Mouse (Mus musculus): ENCODE results near the gene Zfp108.
A peak's percentile ranks its signal among the peaks of the same experiment; 100 is the strongest.
"Not testable (repeated sequence)": the region's sequence is repeated elsewhere in the genome, so short reads cannot be mapped to it uniquely, and the experiment has no call there.

Gene Zfp108

GRCm38 (mm10) chr7:24254633-24255474, at the start of gene Zfp108:
Gene Zfp108 (plus strand): TSS chr7:24254794.
- peak; percentile 74 for DNase-seq (ENCODE audit: low read depth)

GRCm38 (mm10) chr7:24207488-24208261, 46.9 kb upstream of the Zfp108 start:
- DNase-seq (ENCODE audit: low read depth) = peak; percentile 63

DNA sequence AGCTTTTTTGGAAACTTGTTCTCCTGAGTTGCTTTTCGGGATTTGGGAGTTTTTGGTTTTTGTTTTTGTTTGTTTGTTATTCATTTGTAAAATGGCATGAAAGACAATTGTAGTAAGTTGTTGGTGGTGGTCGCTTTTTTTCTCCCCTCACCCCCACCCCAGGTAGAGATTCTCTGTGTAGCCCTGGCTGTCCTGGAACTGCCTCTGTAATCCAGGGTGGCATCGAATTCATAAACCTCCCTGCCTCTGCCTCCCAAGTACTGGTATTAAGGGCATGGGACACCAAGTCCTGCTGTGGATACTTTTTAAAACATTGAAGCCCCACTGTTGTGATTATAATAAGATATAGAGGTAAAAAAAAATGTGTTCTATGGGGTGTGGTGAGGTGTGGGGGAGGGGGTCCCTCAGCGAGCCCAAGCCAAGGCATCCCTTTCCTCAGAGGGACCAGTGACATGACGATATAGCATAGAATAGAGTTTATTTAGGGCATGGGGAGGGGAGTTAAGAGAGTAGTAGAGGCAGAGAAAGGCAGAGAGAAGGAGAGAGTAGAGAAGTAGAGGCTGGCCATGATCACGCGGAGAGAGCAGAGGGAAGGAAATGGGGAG, 46.2 kb upstream of the Zfp108 start:
- DNase-seq (ENCODE audit: low read depth) = no peak

- DNase-seq (ENCODE audit: low read depth) = no peak
Observed at GRCm38 (mm10) chr7:24210296-24210695, 44.3 kb upstream of the Zfp108 start.

DNA sequence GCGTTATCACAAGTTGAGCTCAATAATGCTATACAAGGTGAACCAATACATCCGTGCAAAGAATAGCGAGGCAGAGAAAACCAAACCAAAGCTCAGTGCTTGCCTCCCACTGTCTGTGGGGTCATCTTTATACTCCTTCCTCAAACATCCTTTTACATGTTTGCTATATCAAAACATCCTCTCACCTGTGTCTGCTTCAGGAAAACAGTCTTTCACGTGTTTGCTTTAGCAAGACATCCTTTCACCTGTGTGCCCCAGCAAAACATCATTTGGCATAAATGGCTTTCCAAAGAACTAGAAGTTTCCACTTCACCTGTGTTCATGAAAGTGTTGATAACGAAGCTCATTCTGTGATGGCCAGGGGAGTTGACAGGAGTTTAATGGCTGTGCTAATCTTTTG, 43.3 kb upstream of the Zfp108 start, which contains the start of gene Zfp111:
Zfp111 (minus strand) TSS at position 101 of the 400 bp plus-strand sequence.
- no peak for DNase-seq (ENCODE audit: low read depth)

GRCm38 (mm10) chr7:24237040-24237791, 17.4 kb upstream of the Zfp108 start, which contains the start of gene Zfp109:
Gene Zfp109 (minus strand): TSS chr7:24237560.
- DNase-seq (ENCODE audit: low read depth) = peak; percentile 25

DNA sequence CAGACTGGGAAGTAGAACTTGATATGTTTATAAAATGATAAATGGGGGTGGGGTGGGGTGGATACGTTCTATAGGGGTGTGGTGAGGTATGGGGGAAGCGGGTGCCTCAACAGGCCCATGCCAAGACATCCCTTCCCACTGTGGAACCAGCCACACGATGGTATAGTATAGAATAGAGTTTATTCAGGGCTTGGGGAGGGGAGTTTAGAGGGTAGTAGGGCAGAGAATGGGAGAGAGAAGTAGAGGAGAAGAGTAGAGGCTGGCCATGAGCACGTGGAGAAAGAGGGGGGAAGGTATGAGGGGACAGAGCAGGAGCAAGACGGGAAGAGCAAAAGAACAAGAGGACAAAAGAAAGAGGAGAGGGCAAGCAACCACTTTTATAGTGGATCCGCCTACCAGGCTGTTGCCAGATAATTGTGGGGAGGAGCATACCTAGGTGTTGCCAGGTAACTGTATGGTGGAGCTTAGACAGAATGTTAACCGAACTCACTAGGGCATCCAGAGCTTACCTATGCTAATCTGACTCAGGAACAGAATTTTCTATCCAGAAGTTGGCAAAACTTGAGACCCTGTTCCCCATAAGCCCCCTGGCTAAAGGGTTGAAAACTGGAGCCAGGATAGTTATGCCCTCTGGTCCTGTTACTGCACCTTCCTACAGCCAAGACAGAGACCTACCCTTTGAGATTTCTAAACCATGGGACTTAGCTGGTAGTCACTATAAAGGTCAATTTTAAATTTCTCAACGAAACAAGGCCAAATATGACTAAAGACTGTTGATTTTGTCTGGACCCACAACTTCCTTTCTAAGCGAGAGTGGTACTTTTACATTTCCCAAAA, 597 bp upstream of the Zfp108 start:
- no peak for DNase-seq (ENCODE audit: low read depth)

DNA sequence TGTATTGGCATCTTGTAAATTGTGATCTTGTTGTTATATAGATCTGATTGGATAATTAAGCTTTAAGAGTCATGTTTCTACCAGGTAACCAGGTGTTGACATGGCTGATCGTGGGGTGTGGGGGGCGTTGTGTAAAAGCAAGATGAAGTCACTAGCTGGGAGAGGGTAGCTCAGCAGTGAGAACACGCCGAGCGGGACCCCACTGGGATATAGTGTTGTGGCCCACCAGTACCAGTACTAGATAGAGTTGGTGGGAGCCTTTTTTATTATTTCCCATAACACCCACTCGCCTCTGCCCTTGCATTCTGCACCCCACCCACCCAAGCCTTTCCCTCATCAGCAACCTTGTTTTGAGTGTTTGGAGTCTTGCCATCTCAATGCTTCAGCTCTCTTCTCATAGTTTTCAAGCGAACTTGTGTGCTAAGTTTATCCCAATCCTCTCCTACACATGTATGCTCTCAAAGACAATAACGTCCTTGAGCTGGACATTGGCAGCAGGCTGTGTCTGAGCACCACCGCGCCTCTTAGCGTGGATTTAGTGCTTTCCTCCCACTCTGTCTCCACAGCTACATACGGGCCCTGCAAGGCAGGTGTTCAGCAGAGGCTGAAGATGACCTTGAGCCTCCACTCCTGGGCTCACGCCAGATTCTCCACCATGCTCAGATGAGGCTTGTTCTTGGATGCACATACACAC, 4.9 kb downstream of the Zfp108 start:
- DNase-seq (ENCODE audit: low read depth) = no peak

DNA sequence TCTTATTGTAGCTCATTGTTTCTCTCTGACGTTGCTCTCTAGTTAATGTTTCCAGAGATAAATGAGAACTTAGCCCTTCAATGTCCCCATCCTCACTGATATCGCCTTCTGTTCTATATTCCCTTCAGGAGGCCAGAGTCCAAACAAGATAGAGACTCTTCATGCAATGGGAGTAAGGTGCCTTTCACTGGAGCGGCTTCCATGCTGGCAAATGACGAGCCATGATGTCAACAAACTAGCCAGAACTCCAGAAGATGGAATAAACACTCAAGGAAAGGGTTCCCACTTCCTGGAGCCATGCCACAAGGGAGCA, 5.4 kb downstream of the Zfp108 start:
- no peak for DNase-seq (ENCODE audit: low read depth)

- DNase-seq (ENCODE audit: low read depth) = no peak
Observed at GRCm38 (mm10) chr7:24268176-24269155, 13.9 kb downstream of the Zfp108 start.

DNA sequence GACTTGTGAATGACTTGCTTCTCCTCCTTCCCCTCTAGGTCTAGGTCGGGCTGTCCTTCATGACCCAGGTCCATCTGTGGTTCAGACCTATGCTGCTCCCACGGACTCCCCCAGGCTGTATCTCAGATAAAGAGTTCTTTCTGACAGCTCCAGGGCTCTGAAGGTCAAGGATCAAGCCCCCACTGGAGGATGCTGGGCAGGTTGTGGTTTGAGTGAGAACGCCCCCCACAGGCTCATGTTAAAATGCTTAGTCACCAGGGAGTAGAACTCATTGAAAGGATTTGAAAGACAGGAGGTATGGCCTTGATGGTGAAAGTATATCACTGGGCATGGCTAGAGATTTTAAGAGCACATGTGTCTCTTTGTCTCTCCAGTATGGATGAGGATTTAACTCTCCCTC, 14.7 kb downstream of the Zfp108 start:
- no peak for DNase-seq (ENCODE audit: low read depth)

GRCm38 (mm10) chr7:24269667-24270287, 15.2 kb downstream of the Zfp108 start:
- no peak for DNase-seq (ENCODE audit: low read depth)

DNA sequence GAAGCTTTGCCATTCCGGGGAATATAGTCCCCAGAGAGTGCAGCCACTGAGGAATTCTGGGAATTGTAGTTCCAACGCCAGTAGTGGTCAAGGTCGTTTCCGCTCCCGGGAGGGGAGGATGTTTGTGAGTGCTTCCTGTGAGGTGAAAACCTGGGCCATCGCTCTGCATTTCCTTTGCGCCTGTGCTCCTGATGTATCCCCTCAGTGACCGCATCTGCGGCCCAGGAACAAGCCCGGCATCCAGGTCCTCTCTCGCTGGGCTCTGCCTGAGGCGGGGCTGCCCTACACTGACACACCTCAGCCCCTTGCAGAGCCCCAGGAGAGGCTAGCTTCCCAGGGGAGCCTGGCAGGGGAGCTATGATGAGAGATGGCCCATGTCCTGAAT, 15.7 kb downstream of the Zfp108 start, which contains the start of gene Zfp93:
Zfp93 (plus strand) TSS at position 133 of the 385 bp plus-strand sequence.
- DNase-seq (ENCODE audit: low read depth) = peak; percentile 55

- no peak for DNase-seq (ENCODE audit: low read depth)
Observed at GRCm38 (mm10) chr7:24271191-24271590, 16.6 kb downstream of the Zfp108 start.

GRCm38 (mm10) chr7:24274456-24274855, 19.9 kb downstream of the Zfp108 start:
- no peak for DNase-seq (ENCODE audit: low read depth)

DNA sequence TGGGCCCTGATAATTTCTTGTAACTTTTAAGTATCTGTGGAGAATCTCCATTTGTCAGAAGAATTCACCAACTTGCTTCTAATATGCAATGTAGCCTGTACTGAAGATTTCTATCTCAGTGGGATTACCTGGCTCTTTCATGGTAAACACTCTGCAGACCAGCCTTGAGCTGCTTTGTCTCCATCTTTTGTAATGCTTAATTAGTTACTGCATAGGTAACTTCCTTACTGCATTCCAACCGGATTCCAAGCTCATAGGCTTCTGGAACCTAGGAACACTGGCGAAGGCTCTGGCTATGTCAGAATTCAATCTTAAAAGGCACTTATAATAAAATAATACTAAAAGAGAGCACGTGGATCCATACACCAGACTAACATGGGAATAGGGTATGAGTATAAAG, 24.2 kb downstream of the Zfp108 start:
- DNase-seq (ENCODE audit: low read depth) = not testable (repeated sequence)

DNA sequence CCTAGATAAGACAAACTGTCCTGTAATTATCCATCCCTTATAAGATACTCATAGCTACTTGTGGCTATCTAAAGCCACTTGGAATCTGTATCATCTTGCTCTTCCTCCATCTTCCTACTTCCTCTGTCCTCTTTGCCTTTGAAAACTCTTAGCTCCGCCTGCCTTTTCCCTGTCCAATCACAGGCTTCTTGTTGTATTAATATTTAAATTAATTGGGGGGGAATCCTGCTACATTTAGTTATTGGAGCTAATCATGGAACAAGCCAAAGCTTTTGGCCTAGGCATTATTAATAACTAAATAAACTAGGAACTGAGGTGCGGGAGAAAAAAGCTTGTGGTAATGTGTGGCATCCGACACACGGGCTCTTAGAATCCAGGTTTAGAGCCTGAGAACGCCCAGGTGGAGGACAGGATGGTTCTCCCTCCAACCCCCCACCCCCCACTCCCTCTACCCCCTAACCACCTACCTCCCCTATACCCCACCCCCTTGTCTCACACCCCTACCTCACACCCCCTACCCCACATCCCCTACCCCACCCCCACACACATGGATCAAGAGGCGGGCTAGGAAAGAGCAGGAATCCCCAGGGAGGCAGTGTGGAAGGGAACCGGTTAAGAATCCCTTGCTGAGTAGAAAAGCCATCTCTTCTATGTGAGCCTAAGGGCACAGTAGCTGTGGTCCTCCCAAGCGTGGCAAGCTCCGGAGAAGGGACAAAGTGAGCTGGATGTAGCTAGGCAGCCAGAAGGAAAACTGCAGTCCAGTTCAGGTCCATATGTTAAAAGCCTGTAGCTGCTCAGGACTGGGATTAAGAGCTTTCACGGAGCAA, 25.6 kb downstream of the Zfp108 start:
- DNase-seq (ENCODE audit: low read depth) = no peak

DNA sequence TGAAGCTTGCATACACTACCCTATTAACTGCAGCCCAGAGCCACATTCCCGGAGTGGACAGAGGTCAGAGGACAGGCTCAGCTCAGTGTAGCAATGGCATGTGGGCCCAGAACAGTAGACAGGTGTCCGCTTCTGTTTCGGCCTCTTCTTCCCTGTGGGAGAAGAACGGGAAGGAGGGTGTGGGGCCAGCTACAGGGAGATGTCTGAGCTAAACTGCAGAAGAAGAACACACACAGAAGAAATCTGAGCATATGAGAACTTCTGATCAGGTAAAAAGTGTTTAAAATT, 26.2 kb downstream of the Zfp108 start:
- no peak for DNase-seq (ENCODE audit: low read depth)

Measured in fibroblast of lung, adult 2 months (primary cell).